Mouse (Mus musculus) B cell, adult 67 days (primary cell): Measurements from ENCODE around the gene Dmap1. TPM values are rescaled to one million over a fixed set of nuclear protein-coding genes. Genes with fewer than 3 reads are reported as not detected.

Experiments used
- total RNA-seq, 2 experiments: library from RNA; stranded (reverse); gene quantifications; 4 replicates each; pipeline ENCODE4 v1.2.4; 2023

Gene Dmap1
- total RNA-seq: 10 to 100 TPM; 26.5 to 32.1 TPM

DNA sequence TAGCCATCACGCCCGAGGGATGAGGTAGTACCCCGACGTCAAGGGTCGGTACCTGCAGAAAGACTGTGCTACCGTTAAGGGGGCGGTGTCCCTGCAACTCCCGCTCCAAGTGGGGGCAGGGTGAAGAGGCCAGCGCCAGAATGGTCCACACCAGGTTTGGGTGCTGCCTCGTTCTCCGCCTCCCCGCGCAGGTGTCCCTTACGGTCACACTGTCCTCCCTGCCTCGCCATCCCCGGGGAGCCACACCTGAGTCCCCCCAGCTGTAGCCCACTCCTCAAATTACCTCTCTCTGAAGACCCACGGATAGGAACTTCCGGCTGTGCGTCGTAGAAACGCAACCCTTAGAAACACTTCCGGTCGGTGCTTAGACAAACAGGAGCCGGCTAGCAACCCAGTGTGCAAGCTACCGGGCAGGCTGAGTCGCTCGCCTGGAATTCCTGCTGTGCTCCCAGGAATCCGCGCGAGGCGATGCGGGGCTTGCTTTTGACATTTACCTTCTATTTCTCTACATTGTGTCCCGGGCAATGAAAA, at the start of gene Dmap1:
TSS of gene Dmap1 (minus strand) at position 343 of the 531 bp plus-strand sequence.

DNA sequence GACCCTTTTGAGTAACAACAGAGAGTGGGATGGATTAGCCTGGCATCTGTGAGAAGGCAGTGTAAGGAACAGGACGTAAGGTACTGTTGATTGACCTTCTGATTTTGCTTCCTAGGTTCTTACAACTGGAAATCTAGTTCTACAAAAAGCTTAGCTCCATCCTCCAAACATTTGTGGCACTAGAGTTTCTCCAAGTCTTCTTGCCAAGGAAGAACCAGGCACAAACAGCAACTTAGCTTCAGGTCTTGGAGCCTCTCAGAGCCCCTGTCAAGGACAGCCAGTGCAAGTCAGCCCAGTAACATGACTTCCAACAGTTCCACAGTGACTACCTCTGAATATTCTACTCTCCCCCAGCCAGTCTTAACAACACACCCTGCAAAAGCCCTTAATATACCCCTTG, 42.0 kb upstream of the Dmap1 start, which contains the start of gene Gm12845:
TSS of gene Gm12845 (plus strand) at position 301 of the 400 bp plus-strand sequence.

Other genes starting within 250 kb of the Dmap1 start
- gene Rnf220, start 185.2 kb downstream of the Dmap1 start, total RNA-seq: 100 to 1,000 TPM; 171 to 172 TPM
- 10 to 100 TPM; 50.7 to 58.7 TPM for gene Eri3, start 131.9 kb downstream of the Dmap1 start, total RNA-seq
- gene Gm12845, start 42.1 kb upstream of the Dmap1 start, total RNA-seq: not detected
- not detected for gene Klf17, start 83.4 kb upstream of the Dmap1 start, total RNA-seq
- not detected for gene Slc6a9, start 152.2 kb upstream of the Dmap1 start, total RNA-seq
- gene Ccdc24, start 190.3 kb upstream of the Dmap1 start, total RNA-seq: not detected
- not detected for gene B4galt2, start 201.2 kb upstream of the Dmap1 start, total RNA-seq
- 100 to 1,000 TPM; 251 to 282 TPM for gene Atp6v0b, start 205.1 kb upstream of the Dmap1 start, total RNA-seq
- 10 to 100 TPM; 17.1 to 21.0 TPM for gene Dph2, start 209.8 kb upstream of the Dmap1 start, total RNA-seq
- 10 to 100 TPM; 55.4 to 64.6 TPM for gene Ipo13, start 232.7 kb upstream of the Dmap1 start, total RNA-seq
- gene Artn, start 247.5 kb upstream of the Dmap1 start, total RNA-seq: under 1 TPM in 1 of 2 experiments, not detected in 1; 0.33 TPM